Mouse (Mus musculus) layer of hippocampus, postnatal 14 days (tissue): ENCODE measurements at regions not wholly inside any gene's neighbourhood (a gene's known extent, or its start where the extent isn't known, plus 50 kb on each side); places are given as distances from the start of the nearest gene placed in this dataset.
A peak's percentile ranks its signal among the peaks of the same experiment; 100 is the strongest.

Source experiments
- DNase-seq, 2 experiments: peaks; one replicate each; pipeline ENCODE4 v3.0.0; 2021 to 2022; ENCODE audit warnings: low spot score in 2 of 2, mixed read lengths in 1 of 2

- DNase-seq = no peak
Measured at GRCm38 (mm10) chr2:61453490-61454281, 124.7 kb upstream of the Tank start.

GRCm38 (mm10) chr2:61452581-61452980 is 125.8 kb upstream of the Tank start:
- DNase-seq = no peak

- DNase-seq = no peak
Measured at GRCm38 (mm10) chr2:61450731-61451130, 127.7 kb upstream of the Tank start.

GRCm38 (mm10) chr2:61436591-61436990 is 141.8 kb upstream of the Tank start:
- DNase-seq = no peak

GRCm38 (mm10) chr2:61407881-61408280 is 170.5 kb upstream of the Tank start:
- DNase-seq = no peak

GRCm38 (mm10) chr2:61406104-61406751 is 172.2 kb upstream of the Tank start:
- DNase-seq = no peak

- no peak for DNase-seq
Measured at GRCm38 (mm10) chr2:61405261-61405660, 173.1 kb upstream of the Tank start.

- DNase-seq = no peak
Measured at GRCm38 (mm10) chr2:61402588-61403487, 175.5 kb upstream of the Tank start.

GRCm38 (mm10) chr2:61401636-61402587 is 176.5 kb upstream of the Tank start:
- DNase-seq = peak; percentile 34 to 69

GRCm38 (mm10) chr2:61398633-61399032 is 179.8 kb upstream of the Tank start:
- DNase-seq = no peak

GRCm38 (mm10) chr2:61389622-61390021 is 188.8 kb upstream of the Tank start:
- DNase-seq = no peak

GRCm38 (mm10) chr2:61389207-61389606 is 189.2 kb upstream of the Tank start:
- DNase-seq = no peak

- no peak for DNase-seq
Measured at GRCm38 (mm10) chr2:61387561-61387960, 190.8 kb upstream of the Tank start.

GRCm38 (mm10) chr2:61386966-61387365 is 191.4 kb upstream of the Tank start:
- no peak for DNase-seq

- no peak for DNase-seq
Measured at GRCm38 (mm10) chr2:61384467-61384866, 193.9 kb upstream of the Tank start.

GRCm38 (mm10) chr2:61383744-61384295 is 194.6 kb upstream of the Tank start:
- DNase-seq = no peak

- no peak for DNase-seq
Measured at GRCm38 (mm10) chr2:61379076-61379475, 199.3 kb upstream of the Tank start.

GRCm38 (mm10) chr2:61378297-61378696 is 200.1 kb upstream of the Tank start:
- DNase-seq = no peak

- DNase-seq = no peak
Measured at GRCm38 (mm10) chr2:61377756-61378155, 200.6 kb upstream of the Tank start.

GRCm38 (mm10) chr2:61362606-61363005 is 215.8 kb upstream of the Tank start:
- no peak for DNase-seq
